Mouse (Mus musculus): ENCODE measurements around the gene Spata16. TPM values are rescaled to one million over a fixed set of nuclear protein-coding genes. Genes with fewer than 3 reads are reported as not detected.

The Spata16 gene
- polyA plus RNA-seq (2012; rRNA removed), result not detected in 2 replicates
- not detected in 2 replicates for polyA plus RNA-seq (2014; fragmentation: Nextera tagmentation; extraction: Ambion mirVana)

DNA sequence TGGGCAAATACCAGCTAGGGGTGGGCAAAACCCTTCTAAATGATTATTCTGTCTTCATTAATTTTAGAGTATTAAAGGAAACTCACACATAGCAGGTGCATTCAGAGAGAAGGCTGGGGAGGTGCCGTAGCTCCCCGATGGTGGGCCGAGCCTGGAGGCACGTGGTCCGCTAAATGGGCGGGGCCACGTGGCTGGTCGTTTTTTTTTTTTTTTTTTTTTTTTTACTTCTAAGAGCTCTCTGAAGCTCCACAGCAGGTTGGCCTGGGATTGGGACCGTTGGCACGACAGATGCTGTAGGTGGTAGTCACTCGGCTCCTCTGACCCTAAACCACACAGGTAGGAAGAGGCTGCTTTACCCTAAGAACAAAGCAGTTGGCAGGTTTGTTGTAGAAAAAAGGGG lies at the start of gene Spata16:
Gene Spata16 (plus strand): TSS at position 219 of the 400 bp plus-strand sequence.
- no peaks in the 10 kb centered on the region for H3K4me1 ChIP-seq (replicated peaks; ENCODE audit: control insufficient read depth in 2 of 2, insufficient read depth in 2 of 2, low read length in 1 of 2)
- no peak within 1 kb of the TSS for H3K9ac ChIP-seq (replicated peaks)
- no peak within 1 kb of the TSS for H3K4me3 ChIP-seq (ENCODE audit: insufficient read depth in 1 of 2, low read depth in 2 of 2, low read length in 2 of 2)
- H3K9me3 ChIP-seq (ENCODE audit: control insufficient read depth, low read length), result no peaks in the 10 kb centered on the region
- H3K27ac ChIP-seq, result no peak within 1 kb of the TSS
- WGBS (ENCODE audit: insufficient replicate concordance), result 58% methylated on average over 11 of the region's 11 CpGs
- no peaks in the 10 kb centered on the region for H3K27me3 ChIP-seq (ENCODE audit: control insufficient read depth, insufficient read depth, low read length)
- DNase-seq (ENCODE audit: low read depth in 3 of 3, low spot score in 3 of 3) (no peak), ATAC-seq (ENCODE audit: insufficient read depth) (no peak)
- no peaks in the 10 kb centered on the region for H3K36me3 ChIP-seq (replicated peaks; ENCODE audit: control insufficient read depth, insufficient read depth, low read depth)
- H3K4me2 ChIP-seq (ENCODE audit: low read depth), result no peak within 1 kb of the TSS
- TF ChIP-seq CTCF (IDR thresholded peaks at IDR 0.05; ENCODE audit: low read depth) (no peak), EP300 (IDR thresholded peaks at IDR 0.05; ENCODE audit: low read depth) (no peak)

DNA sequence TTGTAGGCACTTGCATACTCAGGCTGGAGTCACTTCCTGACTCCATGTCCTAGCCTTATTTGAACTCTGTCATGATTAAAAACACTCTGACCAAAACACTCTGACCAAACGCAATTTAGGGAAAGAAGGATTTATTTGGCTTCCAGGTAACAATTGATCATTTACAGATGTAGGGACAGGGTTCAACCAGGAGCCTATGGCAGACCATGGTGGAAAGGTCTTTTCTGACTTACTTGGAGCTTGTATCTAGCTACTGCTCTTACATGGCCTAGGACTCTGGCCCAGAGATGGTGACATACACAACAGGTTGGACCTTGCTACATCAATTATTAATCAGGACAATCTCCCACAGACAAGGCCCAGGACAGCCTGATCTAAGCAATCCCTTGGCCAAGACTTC lies 32.6 kb upstream of the Spata16 start:
- ATAC-seq (ENCODE audit: insufficient read depth), result no peak
- no peaks in the 10 kb centered on the region for H3K27me3 ChIP-seq (ENCODE audit: control insufficient read depth, insufficient read depth, low read length)

DNA sequence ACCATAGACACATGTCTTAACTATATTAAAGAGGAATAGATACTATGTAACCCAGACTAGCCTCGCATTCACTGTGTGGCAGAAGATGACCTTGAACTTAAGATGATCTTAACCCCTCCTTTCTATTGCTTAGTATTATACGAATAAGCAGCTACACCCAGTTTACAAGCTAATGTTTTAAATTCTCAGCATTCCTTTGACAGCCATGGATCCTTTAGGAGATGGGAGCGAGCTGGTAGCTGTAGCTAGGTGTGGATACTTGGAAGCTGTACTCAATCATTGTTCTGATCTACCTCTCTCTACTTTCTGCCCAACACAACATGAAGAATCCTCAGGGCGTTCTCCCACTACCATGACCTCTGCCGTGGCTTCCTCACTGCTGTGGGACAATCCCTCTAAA lies 28.9 kb upstream of the Spata16 start:
- H3K9me3 ChIP-seq (ENCODE audit: control insufficient read depth, low read length), result no peaks in the 10 kb centered on the region
- H3K27ac ChIP-seq, result no peak overlapping the region
- H3K36me3 ChIP-seq (replicated peaks; ENCODE audit: control insufficient read depth, insufficient read depth, low read depth), result no peaks in the 10 kb centered on the region
- no peak overlapping the region for H3K4me2 ChIP-seq (ENCODE audit: low read depth)
- H3K9ac ChIP-seq (replicated peaks), result no peak overlapping the region
- ATAC-seq (ENCODE audit: insufficient read depth) (no peak), DNase-seq (ENCODE audit: low read depth in 3 of 3, low spot score in 3 of 3) (no peak)
- WGBS (ENCODE audit: insufficient replicate concordance), result 55% methylated on average over 5 of the region's 5 CpGs
- no peaks in the 10 kb centered on the region for H3K27me3 ChIP-seq (ENCODE audit: control insufficient read depth, insufficient read depth, low read length)
- H3K4me3 ChIP-seq (ENCODE audit: insufficient read depth in 1 of 2, low read depth in 2 of 2, low read length in 2 of 2), result no peak overlapping the region
- H3K4me1 ChIP-seq (replicated peaks; ENCODE audit: control insufficient read depth in 2 of 2, insufficient read depth in 2 of 2, low read length in 1 of 2), result no peaks in the 10 kb centered on the region
- TF ChIP-seq EP300 (IDR thresholded peaks at IDR 0.05; ENCODE audit: low read depth) (no peak), CTCF (IDR thresholded peaks at IDR 0.05; ENCODE audit: low read depth) (no peak)

More for the DNA sequence above, 32.6 kb upstream of the Spata16 start:
- DNase-seq (ENCODE audit: low read depth in 3 of 3, low spot score in 3 of 3), result no peak
- TF ChIP-seq EP300 (IDR thresholded peaks at IDR 0.05; ENCODE audit: low read depth) (no peak), CTCF (IDR thresholded peaks at IDR 0.05; ENCODE audit: low read depth) (no peak)
- Histone ChIP-seq H3K4me1 (replicated peaks; ENCODE audit: control insufficient read depth in 2 of 2, insufficient read depth in 2 of 2, low read length in 1 of 2) (no peaks in the 10 kb centered on the region), H3K36me3 (replicated peaks; ENCODE audit: control insufficient read depth, insufficient read depth, low read depth) (no peaks in the 10 kb centered on the region), H3K4me2 (ENCODE audit: low read depth) (no peak overlapping the region), H3K9me3 (ENCODE audit: control insufficient read depth, low read length) (no peaks in the 10 kb centered on the region), H3K9ac (replicated peaks) (no peak overlapping the region), H3K27ac (no peak overlapping the region), H3K4me3 (ENCODE audit: insufficient read depth in 1 of 2, low read depth in 2 of 2, low read length in 2 of 2) (no peak overlapping the region)
- 70% methylated on average over 1 of the region's 1 CpGs for WGBS (ENCODE audit: insufficient replicate concordance)

DNA sequence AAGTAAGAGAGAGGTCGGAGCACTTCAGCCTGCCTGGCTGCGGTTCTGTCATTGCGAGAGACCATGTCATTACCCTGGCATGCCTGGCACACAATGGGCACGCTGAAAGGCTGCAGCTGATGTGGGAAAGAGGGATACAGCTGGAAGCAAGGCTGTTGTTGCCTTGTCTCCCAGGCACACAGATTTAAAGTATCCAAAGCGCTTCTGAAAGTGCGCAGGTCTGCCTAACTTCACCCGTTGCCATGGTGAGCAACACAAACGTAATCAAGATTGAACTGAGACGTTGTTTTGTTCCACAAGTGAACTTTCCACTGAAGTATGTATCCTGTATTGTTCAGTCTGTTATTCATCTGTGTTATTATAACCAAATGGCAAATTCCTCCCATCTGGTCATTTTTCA lies 1.8 kb downstream of the Spata16 start:
- no peak for ATAC-seq (ENCODE audit: insufficient read depth)
- no peak overlapping the region for H3K4me3 ChIP-seq (ENCODE audit: insufficient read depth in 1 of 2, low read depth in 2 of 2, low read length in 2 of 2)
- WGBS (ENCODE audit: insufficient replicate concordance), result 73% methylated on average over 9 of the region's 9 CpGs

DNA sequence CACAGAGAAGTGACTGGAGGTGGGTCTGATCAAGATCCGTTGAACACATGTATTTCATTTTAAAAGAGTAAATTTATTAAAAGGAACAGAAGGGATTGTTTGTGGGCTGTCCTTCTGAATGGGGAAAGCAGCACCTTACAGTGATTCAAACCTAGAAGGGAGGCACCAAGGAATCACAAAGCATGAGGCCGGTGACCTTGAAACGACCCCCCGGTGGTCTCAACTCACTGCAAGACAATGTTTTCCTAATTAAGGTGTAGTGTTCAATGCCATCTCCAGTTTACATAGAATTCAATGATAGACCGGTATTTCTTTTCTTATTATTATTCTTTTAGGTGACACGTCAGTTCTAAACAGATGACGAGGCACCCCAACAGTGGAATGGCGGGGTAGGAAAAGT lies 2.4 kb downstream of the Spata16 start:
- 69% methylated on average over 8 of the region's 8 CpGs for WGBS (ENCODE audit: insufficient replicate concordance)
- Histone ChIP-seq H3K36me3 (replicated peaks; ENCODE audit: control insufficient read depth, insufficient read depth, low read depth) (no peaks in the 10 kb centered on the region), H3K4me2 (ENCODE audit: low read depth) (no peak overlapping the region), H3K9me3 (ENCODE audit: control insufficient read depth, low read length) (no peaks in the 10 kb centered on the region), H3K4me1 (replicated peaks; ENCODE audit: control insufficient read depth in 2 of 2, insufficient read depth in 2 of 2, low read length in 1 of 2) (no peaks in the 10 kb centered on the region), H3K27ac (no peak overlapping the region), H3K27me3 (ENCODE audit: control insufficient read depth, insufficient read depth, low read length) (no peaks in the 10 kb centered on the region), H3K9ac (replicated peaks) (no peak overlapping the region), H3K4me3 (ENCODE audit: insufficient read depth in 1 of 2, low read depth in 2 of 2, low read length in 2 of 2) (no peak overlapping the region)
- DNase-seq (ENCODE audit: low read depth in 3 of 3, low spot score in 3 of 3) (no peak), ATAC-seq (ENCODE audit: insufficient read depth) (no peak)
- no peak for TF ChIP-seq EP300 (IDR thresholded peaks at IDR 0.05; ENCODE audit: low read depth)
- TF ChIP-seq CTCF (IDR thresholded peaks at IDR 0.05; ENCODE audit: low read depth), result no peak

More for the DNA sequence above, 1.8 kb downstream of the Spata16 start:
- TF ChIP-seq EP300 (IDR thresholded peaks at IDR 0.05; ENCODE audit: low read depth) (no peak), CTCF (IDR thresholded peaks at IDR 0.05; ENCODE audit: low read depth) (no peak)
- Histone ChIP-seq H3K9me3 (ENCODE audit: control insufficient read depth, low read length) (no peaks in the 10 kb centered on the region), H3K9ac (replicated peaks) (no peak overlapping the region), H3K27ac (no peak overlapping the region), H3K4me2 (ENCODE audit: low read depth) (no peak overlapping the region), H3K27me3 (ENCODE audit: control insufficient read depth, insufficient read depth, low read length) (no peaks in the 10 kb centered on the region), H3K4me1 (replicated peaks; ENCODE audit: control insufficient read depth in 2 of 2, insufficient read depth in 2 of 2, low read length in 1 of 2) (no peaks in the 10 kb centered on the region), H3K36me3 (replicated peaks; ENCODE audit: control insufficient read depth, insufficient read depth, low read depth) (no peaks in the 10 kb centered on the region)
- DNase-seq (ENCODE audit: low read depth in 3 of 3, low spot score in 3 of 3), result no peak

Measured in liver, embryonic 14.5 days (tissue).